In genomic region chr2:146633329-146634070, GRCm38 (mm10) we compare ENCODE assay signal across 8 mouse cellular contexts.
A peak's percentile ranks its signal among the peaks of the same experiment; 100 is the strongest.
DNase-seq lines count a peak whose midpoint lies in the region; ATAC-seq and TF ChIP-seq lines count a peak whose summit lies in the region.
"Had no signal": no experiment of that assay in that cellular context is flagged by ENCODE, and none has a peak within 500 bp of the region (broad histone marks: within the 10 kb centered on the region; RNA-seq: fewer than 3 reads in every experiment).

No protein-coding gene starts in this region.

- WGBS in bone marrow, adult 2 months: 50% methylated on average over 16 of the region's 16 CpGs
- WGBS in forebrain, embryonic 11.5 days: 50% methylated on average over 16 of the region's 16 CpGs
- 47% methylated on average over 16 of the region's 16 CpGs for WGBS in hindbrain, embryonic 12.5 days

- H3K4me3 ChIP-seq in MEL (ENCODE audit: control insufficient read depth in 1 of 2, insufficient read depth in 1 of 2, low read depth in 2 of 2, low read length in 2 of 2): no peak overlapping the region
- H3K4me3 ChIP-seq in bone marrow, adult 2 months (replicated peaks; ENCODE audit: control insufficient read depth, low read depth, low read length): no peak overlapping the region
- H3K4me3 ChIP-seq in forebrain, embryonic 11.5 days (ENCODE audit: low read depth, low read length): no peak overlapping the region
- H3K4me3 ChIP-seq in hindbrain, embryonic 12.5 days: no peak overlapping the region
- H3K4me3 ChIP-seq: limb, embryonic 12.5 days had no signal

- H3K4me1 ChIP-seq in MEL (ENCODE audit: control insufficient read depth in 1 of 2, insufficient read depth in 2 of 2, low read length in 2 of 2): peaks cover 0 to 5% of the 10 kb centered on the region in 2 experiments; a peak in 1 of 4 replicates
- H3K4me1 ChIP-seq in bone marrow, adult 2 months (ENCODE audit: control insufficient read depth, insufficient read depth, low read length): peaks cover 2% of the 10 kb centered on the region; the same call in 1 of the 2 replicates
- 0 out of 2 replicates have a peak, but pooled peaks cover 1% of the 10 kb centered on the region for H3K4me1 ChIP-seq in forebrain, embryonic 11.5 days (replicated peaks; ENCODE audit: control insufficient read depth, insufficient read depth, low read length)
- no peaks in the 10 kb centered on the region for H3K4me1 ChIP-seq in hindbrain, embryonic 12.5 days
- H3K4me1 ChIP-seq: limb, embryonic 12.5 days had no signal

- no peaks in the 10 kb centered on the region; a peak in 2 of 4 replicates for H3K27me3 ChIP-seq in MEL (ENCODE audit: control insufficient read depth in 1 of 2, insufficient read depth in 2 of 2, low read length in 2 of 2)
- peaks cover 16% of the 10 kb centered on the region for H3K27me3 ChIP-seq in forebrain, embryonic 11.5 days (ENCODE audit: control insufficient read depth, insufficient read depth, low read length)
- peaks cover 54% of the 10 kb centered on the region for H3K27me3 ChIP-seq in hindbrain, embryonic 12.5 days
- H3K27me3 ChIP-seq: limb, embryonic 12.5 days had no signal

- peak; percentile 71 for ATAC-seq in forebrain, embryonic 11.5 days (replicated peaks; ENCODE audit: low FRiP score)
- peak; percentile 58 for ATAC-seq in hindbrain, embryonic 12.5 days (ENCODE audit: low FRiP score)

- peak; percentile 92 for TF ChIP-seq RAD21 in MEL (IDR thresholded peaks at IDR 0.05; ENCODE audit: low read depth, low read length)

- H3K79me2 ChIP-seq in MEL (ENCODE audit: control insufficient read depth, insufficient read depth, low read length, poor library complexity): no peaks in the 10 kb centered on the region

- no peak overlapping the region for H3K27ac ChIP-seq in MEL (ENCODE audit: control insufficient read depth, low read depth, low read length)
- no peak overlapping the region; the same call in 1 of the 2 replicates for H3K27ac ChIP-seq in bone marrow, adult 2 months (ENCODE audit: control insufficient read depth, insufficient read depth, low read depth, low read length, poor library complexity)
- H3K27ac ChIP-seq in forebrain, embryonic 11.5 days (ENCODE audit: low read depth, low read length): no peak overlapping the region
- no peak overlapping the region for H3K27ac ChIP-seq in hindbrain, embryonic 12.5 days
- H3K27ac ChIP-seq: limb, embryonic 12.5 days had no signal

- H3K36me3 ChIP-seq in MEL (ENCODE audit: control insufficient read depth in 1 of 2, insufficient read depth in 2 of 2, low read length in 2 of 2): no peaks in the 10 kb centered on the region
- no peaks in the 10 kb centered on the region for H3K36me3 ChIP-seq in forebrain, embryonic 11.5 days (ENCODE audit: control insufficient read depth, insufficient read depth, low read length)
- no peaks in the 10 kb centered on the region for H3K36me3 ChIP-seq in hindbrain, embryonic 12.5 days
- H3K36me3 ChIP-seq: limb, embryonic 12.5 days had no signal

- TF ChIP-seq CTCF in MEL (IDR thresholded peaks at IDR 0.05 in 2 of 3, conservative IDR thresholded peaks at IDR 0.05 in 1 of 3; ENCODE audit: control insufficient read depth in 1 of 3, insufficient read depth in 1 of 3, low read depth in 2 of 3, low read length in 3 of 3, poor library complexity in 1 of 3, severe bottlenecking in 1 of 3): peak; percentile 69 to 91 (median 76)
- peak; percentile 58 for TF ChIP-seq CTCF in bone marrow, adult 2 months (IDR thresholded peaks at IDR 0.05; ENCODE audit: control insufficient read depth, insufficient read depth, low read length)

- DNase-seq in MEL (ENCODE audit: low read depth, low spot score): peak; percentile 87
- peak; percentile 82 for DNase-seq in forebrain, embryonic 11.5 days (ENCODE audit: low spot score)
- peak; percentile 47 for DNase-seq in layer of hippocampus, adult 9-11 months
- peak; percentile 89 for DNase-seq in lung, postnatal 36 days
- DNase-seq in right cerebral cortex, postnatal 10 days (ENCODE audit: low spot score in 2 of 2): peak; percentile 72 to 84

- H3K4me2 ChIP-seq in forebrain, embryonic 11.5 days (ENCODE audit: low read depth, low read length, severe bottlenecking): no peak overlapping the region
- H3K4me2 ChIP-seq in hindbrain, embryonic 12.5 days (replicated peaks): no peak overlapping the region
- H3K4me2 ChIP-seq: limb, embryonic 12.5 days had no signal

- no peak for TF ChIP-seq EP300 in MEL (IDR thresholded peaks at IDR 0.05; ENCODE audit: low read depth in 1 of 2, low read length in 2 of 2)

- 0 out of 2 replicates have a peak overlapping the region, but pooled peaks have one; percentile 40 for H3K9ac ChIP-seq in MEL (ENCODE audit: control insufficient read depth, low read depth, low read length, poor library complexity, severe bottlenecking)
- no peak overlapping the region for H3K9ac ChIP-seq in forebrain, embryonic 11.5 days (ENCODE audit: low read length)
- H3K9ac ChIP-seq in hindbrain, embryonic 12.5 days: no peak overlapping the region
- H3K9ac ChIP-seq: limb, embryonic 12.5 days had no signal

- no peak for TF ChIP-seq POLR2A in MEL (IDR thresholded peaks at IDR 0.05; ENCODE audit: control insufficient read depth in 1 of 2, insufficient read depth in 1 of 2, low read depth in 1 of 2, low read length in 2 of 2, poor library complexity in 1 of 2)
- no peak for TF ChIP-seq POLR2A in bone marrow, adult 2 months (IDR thresholded peaks at IDR 0.05; ENCODE audit: borderline replicate concordance, control insufficient read depth, low read depth, low read length)

- H3K9me3 ChIP-seq in MEL (replicated peaks; ENCODE audit: insufficient read depth, low read length): no peaks in the 10 kb centered on the region
- no peaks in the 10 kb centered on the region for H3K9me3 ChIP-seq in forebrain, embryonic 11.5 days (ENCODE audit: control insufficient read depth, low read length)
- no peaks in the 10 kb centered on the region for H3K9me3 ChIP-seq in hindbrain, embryonic 12.5 days (replicated peaks)
- H3K9me3 ChIP-seq: limb, embryonic 12.5 days had no signal

TF ChIP-seq in MEL, 35 proteins besides CTCF, POLR2A, EP300 and RAD21:
- TF ChIP-seq SMC3 (IDR thresholded peaks at IDR 0.05; ENCODE audit: low read depth, low read length) (peak; percentile 96), GATA1 (IDR thresholded peaks at IDR 0.05; ENCODE audit: low read depth, low read length) (no peak), ELF1 (IDR thresholded peaks at IDR 0.05; ENCODE audit: low read depth, low read length) (peak; percentile 32; the same call in 1 of the 2 replicates), SIN3A (IDR thresholded peaks at IDR 0.05; ENCODE audit: low read length) (no peak), ZC3H11A (IDR thresholded peaks at IDR 0.05; ENCODE audit: low read depth, low read length) (peak; percentile 90)
